Mouse (Mus musculus): ENCODE measurements around the gene Spib.
A peak's percentile ranks its signal among the peaks of the same experiment; 100 is the strongest.

The Spib gene

DNA sequence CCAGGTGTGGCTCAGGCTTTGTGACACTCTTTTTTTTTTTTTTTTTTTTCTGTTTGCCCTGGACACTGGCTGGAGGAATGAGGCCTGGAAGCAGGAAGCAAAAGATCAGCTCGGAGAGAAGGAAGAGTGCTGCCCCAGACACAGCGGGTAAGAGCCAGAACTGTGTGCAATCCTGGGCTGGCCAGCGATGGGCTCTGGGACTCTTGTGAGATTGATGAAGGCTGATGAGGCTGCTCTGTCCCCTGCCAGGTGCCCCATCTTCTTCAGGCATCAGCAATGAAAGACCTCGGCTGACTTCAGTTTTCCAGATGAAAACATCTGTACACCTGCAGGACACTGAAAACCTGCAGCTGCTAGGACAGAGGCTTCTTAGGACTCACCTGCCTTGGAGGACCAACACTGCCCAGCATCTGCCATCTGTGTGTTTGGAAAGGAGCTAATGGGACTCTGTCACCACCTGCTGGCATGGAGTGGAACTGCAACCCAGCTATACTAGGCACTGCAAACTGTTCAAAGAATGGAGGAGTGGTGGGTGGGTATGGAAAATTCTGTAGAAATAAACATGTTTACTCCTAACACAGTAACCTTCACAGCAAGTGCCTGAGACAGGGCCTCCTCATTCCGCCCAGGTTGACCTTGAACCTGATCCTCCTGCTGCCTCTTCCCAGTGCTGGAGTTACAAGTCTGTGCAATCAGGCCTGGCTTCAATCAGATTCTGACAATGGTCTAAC lies 46.9 kb downstream of the Spib start:
- peak; percentile 92 for DNase-seq

DNA sequence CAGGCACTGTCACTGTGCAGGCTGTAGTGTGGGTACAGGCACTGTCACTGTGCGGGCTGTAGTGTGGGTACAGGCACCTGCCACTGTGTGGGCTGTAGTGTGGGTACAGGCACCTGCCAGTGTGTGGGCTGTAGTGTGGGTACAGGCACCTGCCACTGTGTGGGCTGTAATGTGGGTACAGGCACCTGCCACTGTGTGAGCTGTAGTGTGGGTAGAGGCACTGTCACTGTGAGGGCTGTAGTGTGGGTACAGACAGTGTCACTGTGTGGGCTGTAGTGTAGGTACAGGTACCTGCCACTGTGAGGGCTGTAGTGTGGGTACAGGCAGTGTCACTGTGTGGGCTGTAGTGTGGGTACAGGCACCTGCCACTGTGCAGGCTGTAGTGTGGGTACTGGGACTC lies 47.8 kb downstream of the Spib start:
- peak; percentile 31 for DNase-seq

DNA sequence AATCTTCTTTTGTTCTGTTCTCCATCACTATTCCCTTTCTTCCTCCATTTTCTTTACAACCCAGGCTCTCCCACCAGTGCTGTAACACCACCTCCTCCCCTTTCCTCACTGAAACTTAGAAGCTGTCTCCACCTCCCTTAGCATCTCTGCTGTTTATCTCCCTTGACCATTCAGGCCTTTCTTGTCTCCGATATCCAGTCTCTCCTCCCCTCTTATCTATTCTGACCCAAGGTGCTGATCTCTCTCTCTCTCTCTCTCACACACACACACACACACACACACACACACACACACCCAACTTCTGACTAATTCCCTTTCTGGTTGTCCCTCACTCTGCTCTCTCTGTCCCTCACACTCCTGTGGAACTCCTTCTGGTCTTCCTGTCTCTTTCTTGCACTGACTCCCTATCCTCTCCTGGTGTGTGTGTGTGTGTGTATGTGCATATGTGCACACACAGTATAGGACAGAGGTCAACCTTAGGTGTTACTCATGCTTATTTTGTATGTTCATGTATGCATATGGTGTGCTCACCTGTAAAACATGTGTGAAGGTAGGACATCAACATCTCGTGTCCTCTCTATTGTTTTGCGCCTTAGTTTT lies 48.9 kb downstream of the Spib start:
- DNase-seq = peak; percentile 53

All from heart, adult 11 months (tissue).